Mouse (Mus musculus): ENCODE measurements around the gene Vrk1.
A peak's percentile ranks its signal among the peaks of the same experiment; 100 is the strongest.

Vrk1 gene

DNA sequence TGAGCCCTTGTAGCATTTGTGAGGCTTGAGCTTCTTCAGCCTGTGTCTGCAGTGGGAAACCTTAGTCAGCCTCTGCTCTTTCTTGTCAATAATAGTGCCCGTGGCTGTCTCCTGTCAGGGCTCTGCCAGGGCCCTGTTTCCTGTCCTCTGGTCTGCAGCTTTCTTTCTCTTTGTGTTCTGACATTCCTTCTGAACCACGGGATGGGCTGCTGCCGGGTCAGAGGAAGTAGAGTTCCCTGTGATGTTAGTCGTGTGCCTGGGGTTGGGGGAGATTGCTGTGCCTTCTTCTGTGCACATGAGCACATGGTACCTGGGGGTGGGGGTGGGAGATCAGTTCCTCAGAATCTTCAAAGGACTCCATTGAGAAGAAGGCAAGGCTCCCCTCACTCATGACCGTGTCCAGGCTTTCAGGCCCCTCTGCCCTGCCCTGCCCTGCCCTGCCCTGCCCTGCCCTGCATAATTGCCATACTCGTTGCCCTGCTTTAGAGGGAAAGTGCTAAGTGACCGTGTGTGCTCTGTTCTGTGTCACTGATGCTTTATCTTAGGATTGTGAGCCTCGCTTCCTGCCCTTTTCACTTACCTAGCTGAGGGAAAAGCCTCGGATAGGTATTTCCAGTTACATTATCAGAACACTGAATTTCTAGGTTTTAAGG is 36.2 kb downstream of the Vrk1 start:
- no peak for DNase-seq (ENCODE audit: low read depth, low spot score)

DNA sequence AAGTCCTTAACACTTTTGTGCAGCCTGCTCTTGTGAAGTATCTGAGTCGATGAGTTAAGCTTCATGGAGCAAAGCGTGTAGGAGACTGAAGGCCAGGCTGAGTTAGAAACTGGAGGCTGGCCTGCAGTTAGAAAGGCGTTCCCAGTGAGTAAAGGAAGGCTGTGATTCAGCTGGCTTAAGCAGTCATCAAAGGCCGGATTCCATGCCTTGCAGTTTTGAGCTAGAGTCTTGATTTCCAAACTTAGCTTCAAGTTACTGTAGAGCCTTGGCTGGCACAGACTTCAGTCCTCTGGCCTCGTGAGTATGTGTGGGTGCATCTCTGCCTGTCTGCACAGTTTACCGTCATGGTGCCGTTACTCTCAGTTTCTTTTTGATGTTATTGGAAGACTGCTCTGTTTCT is 42.2 kb downstream of the Vrk1 start:
- peak; percentile 16 for DNase-seq (ENCODE audit: low read depth, low spot score)

DNA sequence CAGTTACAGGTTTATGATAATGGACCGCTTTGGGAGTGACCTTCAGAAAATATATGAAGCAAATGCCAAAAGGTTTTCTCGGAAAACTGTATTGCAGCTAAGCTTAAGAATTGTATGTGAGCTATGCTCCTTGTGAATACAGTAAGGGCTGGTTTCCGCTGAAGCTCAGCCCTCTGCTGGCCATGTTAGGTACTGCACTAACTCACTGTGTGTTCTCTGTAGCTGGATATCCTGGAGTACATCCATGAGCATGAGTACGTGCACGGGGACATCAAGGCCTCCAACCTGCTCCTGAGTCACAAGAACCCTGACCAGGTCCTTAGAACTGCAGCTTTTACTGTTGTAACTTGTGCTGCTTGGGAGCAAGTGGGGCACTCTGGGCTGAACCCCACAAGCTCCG is 45.8 kb downstream of the Vrk1 start:
- peak; percentile 48 for DNase-seq (ENCODE audit: low read depth, low spot score)

DNA sequence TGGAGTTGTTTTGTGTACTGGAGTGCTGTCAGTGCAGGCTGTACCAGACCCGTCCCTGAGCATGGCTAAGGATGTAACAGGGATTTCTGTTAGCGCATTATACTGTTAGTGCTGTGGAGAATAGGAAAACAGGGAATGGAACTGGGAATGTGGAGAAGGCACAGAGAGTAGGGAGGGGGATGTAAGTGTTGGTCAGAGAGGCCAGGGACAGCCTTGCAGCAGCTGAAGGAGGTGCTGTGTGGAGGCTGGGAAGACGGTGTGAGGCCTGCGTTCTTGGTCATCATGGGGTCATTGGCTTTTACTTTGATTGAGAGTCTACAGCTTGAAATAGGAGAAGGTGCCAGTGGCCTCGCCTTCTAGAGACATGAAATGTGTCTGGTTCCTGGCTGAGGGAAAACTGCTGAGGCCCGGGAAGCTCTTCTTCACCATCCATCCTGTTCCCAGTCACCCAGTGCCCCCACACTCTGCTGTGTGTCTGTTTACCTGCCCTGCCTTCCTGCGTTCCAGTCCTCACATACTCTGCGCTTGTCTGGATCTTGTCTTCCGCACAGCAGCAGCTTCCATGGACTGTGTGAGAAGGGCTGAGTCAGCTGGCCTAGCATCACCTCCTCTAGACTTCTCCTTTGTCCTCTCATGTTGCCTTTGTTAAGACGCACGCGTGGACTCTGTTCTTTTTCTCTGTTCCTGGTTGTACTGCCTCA is 50.0 kb downstream of the Vrk1 start:
- no peak for DNase-seq (ENCODE audit: low read depth, low spot score)

DNA sequence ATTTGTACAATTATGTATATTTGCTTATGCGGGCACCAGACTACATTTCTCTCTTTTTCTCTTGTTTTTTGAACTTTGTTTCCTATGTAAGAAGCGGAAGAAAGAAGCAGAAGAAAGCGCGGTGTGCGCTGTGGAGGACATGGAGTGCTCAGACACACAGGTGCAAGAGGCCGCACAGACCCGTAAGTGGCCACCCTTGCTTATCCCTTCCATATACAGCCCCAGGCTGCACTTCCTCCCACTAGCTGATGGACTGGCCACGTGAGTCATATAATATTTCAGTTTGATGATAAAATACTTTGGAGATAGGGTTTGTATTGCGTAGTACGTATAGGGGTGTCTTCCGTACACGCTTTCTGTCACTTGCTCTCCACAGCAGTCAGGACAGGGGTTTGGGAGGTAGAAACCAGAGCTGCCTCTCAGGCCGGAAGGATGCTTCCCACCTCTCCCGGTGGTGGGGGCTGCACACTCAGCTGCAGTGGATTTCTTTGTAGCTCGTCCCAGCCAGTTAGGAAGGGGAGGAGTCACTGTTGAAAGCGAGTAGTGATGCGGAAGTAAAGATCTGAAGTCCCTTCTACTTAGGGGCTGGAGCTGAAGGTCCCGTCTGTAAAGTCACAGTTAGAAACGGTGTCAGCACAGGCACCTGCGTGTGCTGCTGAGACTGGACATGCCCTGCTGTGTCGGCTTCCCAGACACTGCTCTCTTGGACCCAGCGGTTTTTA is 60.6 kb downstream of the Vrk1 start:
- DNase-seq (ENCODE audit: low read depth, low spot score) = no peak

DNA sequence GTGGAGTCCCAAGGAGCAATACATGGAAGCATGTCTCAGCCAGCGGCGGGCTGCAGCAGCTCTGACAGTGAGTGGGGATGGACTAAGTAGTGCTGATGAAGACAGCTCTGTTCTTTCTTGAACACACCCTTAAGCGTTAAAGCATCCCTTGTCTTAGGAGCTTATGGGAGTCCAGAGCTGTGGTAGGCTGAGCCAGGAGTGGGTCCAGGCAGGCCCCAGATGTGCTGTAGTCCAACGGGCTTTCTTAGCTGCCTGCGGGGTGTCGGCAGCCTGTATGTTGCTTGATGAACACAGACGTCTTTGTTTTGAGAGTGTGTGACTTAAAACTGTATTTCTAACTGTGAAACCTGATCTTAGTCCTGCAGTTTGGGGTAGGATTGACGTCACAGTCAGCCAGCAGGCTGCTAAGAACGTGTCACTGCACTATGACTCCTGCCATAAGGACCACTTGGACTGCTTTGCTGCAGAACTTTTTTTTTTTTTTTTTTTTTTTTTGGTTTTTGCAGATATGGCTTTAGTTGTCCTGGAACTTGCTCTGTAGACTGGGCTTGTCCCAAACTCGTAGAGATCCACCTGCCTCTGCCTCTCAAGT is 61.6 kb downstream of the Vrk1 start:
- DNase-seq (ENCODE audit: low read depth, low spot score) = no peak

DNA sequence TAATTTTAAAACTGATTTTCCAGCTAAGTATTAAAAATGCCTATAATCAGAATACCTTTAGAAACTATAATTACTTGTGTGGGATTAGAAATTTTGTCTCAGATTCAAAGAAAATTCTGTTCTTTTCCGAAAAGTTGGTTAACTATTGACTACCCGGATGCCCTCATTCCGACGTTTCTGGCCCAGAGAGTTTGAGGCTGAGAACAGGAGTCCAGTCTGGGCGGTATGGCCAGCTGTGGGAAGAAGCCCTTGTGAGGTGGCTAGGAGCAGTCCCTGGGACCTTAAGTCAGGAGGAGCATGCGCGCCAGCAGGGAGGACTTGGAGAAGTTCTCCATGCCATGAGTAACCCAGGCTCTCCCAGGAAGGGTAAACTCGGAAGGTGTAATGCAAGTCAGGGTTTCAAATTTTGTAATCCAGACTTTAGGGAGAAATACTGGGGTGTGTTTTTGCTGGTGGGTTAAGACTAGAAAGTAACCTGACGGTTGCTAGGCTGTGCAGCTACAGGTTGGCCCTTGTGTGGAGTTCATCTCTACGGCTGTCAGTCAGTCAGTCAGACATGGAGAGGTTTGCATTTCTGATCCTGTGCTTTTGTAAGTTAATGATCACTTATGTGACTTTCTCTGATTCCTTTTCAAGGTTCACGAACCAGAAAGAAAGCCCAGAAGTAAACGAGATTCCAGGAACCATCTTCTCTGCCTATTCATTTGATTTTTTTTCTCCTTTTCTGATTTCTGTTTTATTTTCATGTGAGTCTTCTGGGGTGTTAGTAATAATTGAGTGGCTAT is 64.5 kb downstream of the Vrk1 start:
- no peak for DNase-seq (ENCODE audit: low read depth, low spot score)

DNA sequence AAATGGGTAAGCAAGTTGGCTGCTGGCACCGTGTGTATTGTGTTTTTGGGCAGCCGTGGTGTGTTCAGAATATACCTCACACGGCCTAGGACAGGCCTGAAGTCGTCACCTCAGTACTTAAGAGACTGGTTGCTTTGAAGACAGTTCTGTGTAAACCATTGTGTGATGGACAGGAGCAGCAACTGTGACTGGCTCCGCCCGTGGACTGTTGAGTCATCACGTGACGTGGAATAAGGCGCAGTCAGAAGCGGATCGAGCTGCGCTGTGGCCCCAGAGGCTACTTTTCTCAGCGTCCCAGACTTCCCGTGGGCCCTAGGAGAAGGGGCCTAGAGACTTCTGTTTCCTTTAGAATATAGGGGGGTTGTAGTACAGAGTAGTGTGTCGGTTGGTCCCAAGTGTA is 66.1 kb downstream of the Vrk1 start:
- DNase-seq (ENCODE audit: low read depth, low spot score) = no peak

DNA sequence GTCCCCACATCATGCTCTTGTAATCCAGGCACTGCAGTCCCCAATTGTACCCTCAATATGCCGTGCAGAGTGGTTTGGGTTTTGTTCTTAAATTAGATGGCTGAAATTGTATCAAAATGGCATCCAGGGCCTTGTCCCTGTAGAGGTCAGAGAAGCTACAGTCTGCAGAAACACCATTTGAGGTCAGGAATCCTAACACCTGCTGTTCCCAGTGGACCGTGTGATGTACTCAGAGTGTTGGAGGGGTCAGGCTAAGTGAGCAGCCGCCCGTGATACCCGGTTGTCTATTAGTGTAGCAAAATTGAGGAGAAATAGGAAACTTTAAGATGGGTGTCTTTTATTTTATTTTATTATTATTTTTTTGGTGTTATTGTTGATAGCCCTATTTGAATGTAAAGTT is 70.5 kb downstream of the Vrk1 start:
- DNase-seq (ENCODE audit: low read depth, low spot score) = no peak

DNA sequence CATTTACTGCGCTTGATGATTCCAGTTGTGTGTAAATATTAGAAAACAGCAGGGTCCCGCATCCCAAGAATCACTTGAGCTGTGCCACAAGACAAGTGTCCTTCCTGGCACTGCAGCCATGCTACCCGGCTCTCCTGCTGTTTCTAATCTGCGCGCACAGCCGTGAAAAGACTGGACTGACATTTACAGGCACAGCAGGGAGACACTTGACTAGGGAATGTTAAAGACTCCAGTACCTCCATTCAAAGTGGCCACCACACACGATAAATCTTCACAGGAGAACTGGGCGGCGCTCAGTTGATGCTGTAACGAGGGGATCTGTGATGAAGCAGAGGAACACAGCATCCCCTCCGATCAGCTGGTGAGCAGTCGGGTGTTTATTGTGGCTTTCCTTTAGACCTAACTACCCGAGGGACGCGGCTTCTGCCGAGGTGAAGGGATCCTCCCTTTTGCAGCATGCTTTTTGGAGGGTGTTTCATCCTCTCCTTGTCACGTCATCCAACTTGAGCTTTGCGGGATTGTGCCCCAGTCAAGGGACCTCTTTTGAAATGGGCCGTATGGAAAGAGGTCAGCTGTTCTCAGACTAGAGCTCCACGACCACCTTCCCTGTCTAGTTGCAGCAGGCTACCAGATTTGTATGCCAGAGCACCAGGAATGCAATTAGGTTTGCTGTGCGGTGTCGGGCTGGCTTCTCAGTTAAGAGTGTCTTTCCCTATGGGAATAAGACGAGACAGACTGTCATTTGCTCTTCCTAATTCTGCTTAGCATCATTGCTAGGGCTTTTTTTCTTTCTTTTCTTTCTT is 71.1 kb downstream of the Vrk1 start:
- no peak for DNase-seq (ENCODE audit: low read depth, low spot score)

DNA sequence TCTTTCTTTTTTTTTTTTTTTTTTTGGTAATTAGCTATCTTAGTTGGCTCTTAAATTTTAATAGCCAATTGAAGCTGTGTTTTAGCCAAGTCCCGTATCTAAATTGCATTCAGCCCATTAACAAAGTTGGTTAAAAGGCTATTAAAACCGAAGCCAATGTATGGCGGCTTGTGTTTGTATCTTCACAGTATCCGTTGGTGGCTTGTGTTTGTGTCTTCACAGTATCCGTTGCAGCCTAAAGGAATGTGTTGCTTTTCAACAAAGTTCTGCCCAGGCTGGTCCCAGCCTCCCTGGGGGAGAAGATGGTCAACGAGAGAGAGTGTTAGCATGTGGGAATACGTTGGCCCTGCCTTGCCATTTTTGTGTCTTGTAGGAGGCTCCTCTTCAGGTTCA is 71.7 kb downstream of the Vrk1 start:
- no peak for DNase-seq (ENCODE audit: low read depth, low spot score)

DNA sequence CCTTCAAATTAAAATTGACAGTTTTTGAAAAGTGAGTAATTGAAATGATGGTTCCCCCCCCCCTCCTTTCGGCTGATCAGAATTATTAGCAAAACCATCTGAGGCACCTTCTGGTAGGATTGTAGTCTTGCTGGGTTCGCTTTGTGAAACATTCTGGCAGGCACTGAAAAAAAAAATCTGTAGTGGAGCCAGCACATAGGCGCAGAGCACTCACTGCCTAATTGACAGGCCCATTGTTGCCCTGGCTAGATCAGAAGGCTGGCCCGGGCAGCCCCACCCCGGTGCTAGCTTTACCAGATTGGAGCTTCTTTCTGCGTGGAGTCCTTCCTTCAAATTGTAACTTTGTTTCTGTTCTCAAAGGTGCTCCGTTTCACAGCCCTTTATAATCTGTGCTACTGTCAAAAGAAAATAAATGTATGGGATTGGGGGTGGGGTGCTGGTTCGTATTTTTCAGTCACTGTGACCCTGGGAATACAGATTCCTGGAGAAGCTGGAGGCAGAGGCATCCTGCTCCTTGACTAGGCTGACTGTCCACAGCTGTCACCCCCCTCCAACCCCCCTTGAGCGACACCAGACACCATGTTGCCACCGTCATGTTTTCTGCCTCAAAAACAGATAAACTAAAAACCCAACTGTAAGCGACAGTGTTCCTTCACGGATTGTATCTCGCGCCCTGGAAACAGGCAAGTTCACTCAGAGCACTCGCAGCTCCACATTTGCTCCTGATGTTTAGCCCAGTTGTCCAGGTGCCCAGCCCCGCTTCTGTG is 72.3 kb downstream of the Vrk1 start:
- no peak for DNase-seq (ENCODE audit: low read depth, low spot score)

DNA sequence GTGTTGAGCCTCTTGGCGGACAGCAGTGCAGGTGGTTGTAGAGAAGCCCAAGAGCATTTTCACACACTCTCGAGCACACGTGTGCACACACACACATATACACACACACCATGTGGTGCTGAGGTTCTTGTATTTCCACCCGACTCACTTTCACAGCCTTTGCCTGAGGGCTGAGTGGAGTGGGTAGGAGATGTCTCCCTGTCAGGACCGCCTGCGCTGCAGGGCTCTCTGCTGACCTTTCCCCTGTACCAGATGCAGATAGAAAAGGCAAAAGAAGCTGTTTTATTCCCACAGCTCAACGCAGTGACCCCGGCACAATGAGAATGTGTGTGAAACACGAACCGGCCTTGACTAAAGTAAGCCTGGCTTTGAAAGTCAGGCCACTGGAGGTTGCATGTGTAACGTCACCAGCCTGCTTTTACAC is 72.9 kb downstream of the Vrk1 start:
- DNase-seq (ENCODE audit: low read depth, low spot score) = no peak

DNA sequence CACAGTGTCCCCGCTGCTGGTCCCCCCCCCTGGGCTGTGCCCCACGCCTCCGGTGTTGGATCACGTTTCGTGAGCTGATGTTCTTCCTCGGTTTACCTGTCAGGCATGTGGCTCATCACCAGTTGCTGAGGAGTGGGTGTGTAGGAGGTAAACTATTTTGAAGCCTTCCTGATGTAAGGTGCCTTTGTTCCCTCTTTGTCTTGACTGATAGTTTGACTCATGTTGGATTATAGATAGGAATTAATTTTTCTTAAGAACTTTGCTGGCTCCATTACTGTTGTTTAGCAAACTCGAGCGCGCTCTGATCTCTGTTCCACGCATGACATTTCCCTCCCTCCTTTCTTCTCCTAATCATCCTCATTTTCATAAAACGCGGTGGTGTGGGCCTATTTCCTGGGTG is 74.1 kb downstream of the Vrk1 start:
- no peak for DNase-seq (ENCODE audit: low read depth, low spot score)

DNA sequence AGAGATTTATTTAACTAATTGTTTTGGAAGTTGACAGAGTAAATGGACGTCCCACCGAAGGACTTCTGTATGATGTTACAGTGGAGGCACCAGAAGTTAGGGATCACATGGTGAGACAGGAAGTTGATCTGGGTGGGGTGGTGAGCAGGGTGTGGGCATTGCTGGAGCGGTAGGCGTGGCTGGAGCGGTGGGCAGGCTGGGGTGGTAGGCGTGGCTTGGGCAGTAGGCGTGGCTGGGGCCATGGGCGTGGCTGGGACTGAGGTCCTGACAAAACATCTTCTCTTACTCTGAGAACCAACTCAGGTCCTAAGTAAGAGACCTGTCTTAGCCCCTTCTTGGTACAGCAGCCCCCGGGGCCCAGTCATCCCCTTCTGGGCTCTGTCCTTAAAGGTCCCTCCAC is 84.8 kb downstream of the Vrk1 start:
- DNase-seq (ENCODE audit: low read depth, low spot score) = no peak

DNA sequence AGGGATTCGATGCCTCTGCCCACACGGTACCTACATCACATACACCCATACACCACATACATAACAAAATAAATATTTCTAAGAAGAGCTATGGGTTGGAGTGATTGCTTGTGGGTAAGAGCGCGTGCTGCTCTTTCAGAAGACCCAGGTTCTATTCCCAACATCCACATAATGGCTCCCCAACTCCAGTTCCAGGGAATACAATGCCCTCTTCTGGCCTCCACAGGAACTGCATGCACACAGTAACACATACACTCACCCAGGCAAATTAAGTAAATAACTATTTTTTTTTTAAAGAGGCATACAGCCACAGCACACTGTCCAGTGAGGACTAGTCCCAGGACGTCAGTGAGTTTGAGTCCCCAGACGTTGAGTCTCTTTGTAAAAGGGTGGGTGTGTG is 92.0 kb downstream of the Vrk1 start:
- no peak for DNase-seq (ENCODE audit: low read depth, low spot score)

DNA sequence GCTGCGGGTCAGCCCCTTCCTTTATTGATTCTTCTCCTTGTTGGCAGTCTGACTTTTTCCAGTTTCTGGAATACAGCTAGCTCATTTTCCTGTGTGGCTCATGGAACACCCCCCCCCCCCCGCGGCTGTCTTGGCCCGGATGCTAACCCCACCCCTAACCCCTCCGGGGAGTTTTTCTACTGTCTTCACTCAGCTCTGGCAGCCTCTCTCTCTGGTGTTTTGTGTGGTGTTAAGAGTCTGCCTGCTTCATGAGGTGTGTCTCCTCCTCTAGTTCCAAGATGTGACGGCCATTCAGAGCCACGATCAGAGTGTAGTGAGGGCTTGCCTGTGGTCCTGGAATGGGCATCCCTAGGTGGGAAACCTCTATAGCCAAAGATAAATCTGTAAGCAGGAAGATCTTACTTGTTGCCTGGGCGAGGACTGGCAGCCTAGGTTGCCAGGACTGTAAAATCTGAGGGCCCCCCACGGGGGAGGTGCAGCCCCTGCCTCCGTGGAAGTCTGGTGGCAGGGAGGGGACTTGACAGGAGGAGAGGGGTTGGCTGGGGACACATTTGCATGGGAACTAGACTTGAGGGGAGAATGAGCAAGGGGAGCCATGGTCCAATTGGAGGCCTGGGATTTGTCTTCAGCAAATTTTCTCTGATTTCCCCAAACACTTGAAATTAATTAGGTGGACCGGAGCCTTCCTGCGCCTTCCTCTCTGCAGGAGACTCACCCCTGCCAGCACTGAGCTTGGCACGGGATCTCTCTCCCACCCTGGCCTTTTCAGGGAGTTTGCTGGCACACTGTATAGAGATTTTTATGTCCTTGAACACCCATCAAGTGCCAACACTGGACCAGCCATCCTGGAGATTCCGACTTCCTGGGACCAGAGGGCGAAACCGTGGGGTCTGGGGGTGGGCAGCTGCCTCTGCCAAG is 93.0 kb downstream of the Vrk1 start:
- DNase-seq (ENCODE audit: low read depth, low spot score) = no peak

DNA sequence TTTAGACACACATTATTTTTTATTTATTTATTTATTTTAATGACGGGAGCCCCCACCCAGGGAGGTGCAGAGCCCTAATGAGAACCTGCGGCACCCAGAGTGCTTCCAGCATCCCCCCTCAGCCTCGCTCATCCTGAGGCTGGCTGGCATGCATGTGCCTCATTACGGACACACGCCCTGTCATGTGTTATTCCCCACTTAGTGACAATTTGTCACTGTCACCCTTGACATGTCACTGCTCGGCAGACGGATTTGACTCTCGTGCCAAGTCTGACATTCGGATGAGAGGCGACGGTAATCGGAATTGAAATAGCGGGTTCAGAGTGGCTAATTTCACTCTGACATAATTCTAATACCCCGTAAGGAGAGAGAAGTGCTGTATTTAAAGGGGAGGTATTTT is 97.2 kb downstream of the Vrk1 start:
- no peak for DNase-seq (ENCODE audit: low read depth, low spot score)
